Mouse (Mus musculus) embryonic facial prominence, embryonic 12.5 days (tissue): ENCODE data around the gene Erich6. TPM values are rescaled to one million over a fixed set of nuclear protein-coding genes. Genes with fewer than 3 reads are reported as not detected.
A peak's percentile ranks its signal among the peaks of the same experiment; 100 is the strongest.

Source experiments
- ATAC-seq: fragments of 200-750 bp; cut with Nextera tagmentation; 2 replicates; pipeline ENCODE4 v1.8.0; 2017; ENCODE audit not compliant: insufficient number of reproducible peaks, insufficient read depth, low FRiP score, low TSS enrichment
- H3K27ac ChIP-seq: fragments of 300-500 bp; sonication (generic); 2 replicates; pipeline ENCODE4 v1.5.1; 2016; ENCODE audit warnings: mild to moderate bottlenecking
- H3K27me3 ChIP-seq: fragments of 300-500 bp; sonication (generic); 2 replicates; pipeline ENCODE4 v1.6.1; 2016; ENCODE audit warnings: mild to moderate bottlenecking, moderate library complexity
- H3K36me3 ChIP-seq: fragments of 300-500 bp; sonication (generic); 2 replicates; pipeline ENCODE4 v1.6.1; 2016; ENCODE audit warnings: mild to moderate bottlenecking
- H3K4me1 ChIP-seq: fragments of 300-500 bp; sonication (generic); 2 replicates; pipeline ENCODE4 v1.6.1; 2016
- H3K4me2 ChIP-seq: fragments of 300-500 bp; sonication (generic); replicated peaks from 2 replicates; pipeline ENCODE4 v1.6.1; 2016; ENCODE audit warnings: mild to moderate bottlenecking, moderate library complexity
- H3K4me3 ChIP-seq: fragments of 300-500 bp; sonication (generic); 2 replicates; pipeline ENCODE4 v1.5.1; 2016; ENCODE audit warnings: mild to moderate bottlenecking
- H3K9ac ChIP-seq: fragments of 300-500 bp; sonication (generic); 2 replicates; pipeline ENCODE4 v1.6.1; 2016; ENCODE audit warnings: mild to moderate bottlenecking, moderate library complexity
- H3K9me3 ChIP-seq: fragments of 300-500 bp; sonication (generic); 2 replicates; pipeline ENCODE4 v1.6.1; 2016; ENCODE audit warnings: mild to moderate bottlenecking, moderate library complexity
- WGBS: fragments of 180-500 bp; shearing (Covaris S2); methylation state at CpG from one replicate; pipeline ENCODE4 v1.1.7; 2016; 5-methylcytosine and 5-hydroxymethylcytosine counted together
- polyA plus RNA-seq: library from polyadenylated mRNA; unstranded; fragments of >200 nt; fragmentation: Nextera tagmentation; extraction: Ambion mirVana; gene quantifications from 2 replicates; pipeline ENCODE4 v1.2.1, GENCODE M21; 2016

Erich6 gene
- polyA plus RNA-seq, 1 experiment from 2014 or later, result not detected

GRCm38 (mm10) chr3:58673295-58673694, 36.3 kb upstream of the Erich6 start:
- Histone ChIP-seq H3K27ac (no peak overlapping the region), H3K4me1 (peaks cover 11% of the 10 kb centered on the region; the same call in 1 of the 2 replicates), H3K36me3 (0 out of 2 replicates have a peak, but pooled peaks cover 3% of the 10 kb centered on the region), H3K4me3 (no peak overlapping the region), H3K4me2 (no peak overlapping the region), H3K9ac (no peak overlapping the region), H3K9me3 (no peaks in the 10 kb centered on the region), H3K27me3 (no peaks in the 10 kb centered on the region)
- ATAC-seq, result no peak
- WGBS, result 92% methylated on average over 5 of the region's 5 CpGs

DNA sequence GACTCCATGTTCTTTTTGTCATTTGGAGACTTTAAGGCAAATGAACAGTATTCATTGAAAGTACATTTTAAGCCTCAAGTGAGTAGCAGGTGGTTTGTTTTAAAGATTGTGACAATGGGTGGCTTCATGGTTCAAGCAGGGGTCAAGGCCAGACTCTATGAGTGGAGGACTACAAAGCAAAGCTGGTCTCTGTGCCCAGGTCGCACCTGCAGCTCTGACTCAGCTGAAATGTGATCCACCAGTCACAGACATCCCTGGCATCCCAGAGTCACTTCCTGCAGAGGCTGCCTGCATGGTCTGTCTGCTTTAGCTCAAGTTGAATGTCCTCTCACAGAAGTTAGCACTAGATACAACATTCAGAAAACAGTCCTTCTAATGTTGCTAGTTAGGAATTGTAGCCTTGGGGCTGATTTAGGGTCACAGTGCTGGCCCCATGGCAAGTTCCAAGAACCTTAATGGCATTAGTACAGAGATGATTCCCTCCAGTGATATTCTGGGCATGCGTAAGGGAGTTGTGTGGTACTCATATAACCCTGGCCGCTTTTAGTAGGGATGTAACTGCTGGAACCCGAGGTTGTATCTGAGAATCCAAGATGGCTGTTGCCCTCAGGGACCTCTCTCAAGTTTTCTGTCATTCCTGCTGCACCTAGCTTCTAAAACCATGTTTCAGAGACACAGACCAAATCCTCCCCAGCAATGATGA, 35.6 kb upstream of the Erich6 start:
- WGBS, result 64% methylated on average over 4 of the region's 4 CpGs
- Histone ChIP-seq H3K27ac (no peak overlapping the region), H3K27me3 (no peaks in the 10 kb centered on the region), H3K4me2 (no peak overlapping the region), H3K36me3 (0 out of 2 replicates have a peak, but pooled peaks cover 3% of the 10 kb centered on the region), H3K4me3 (no peak overlapping the region), H3K4me1 (peaks cover 8% of the 10 kb centered on the region; the same call in 1 of the 2 replicates), H3K9me3 (no peaks in the 10 kb centered on the region), H3K9ac (no peak overlapping the region)
- no peak for ATAC-seq

- H3K27ac ChIP-seq, result no peak overlapping the region
- no peak for ATAC-seq
- H3K9ac ChIP-seq, result no peak overlapping the region
- 63% methylated on average over 6 of the region's 6 CpGs for WGBS
- H3K27me3 ChIP-seq, result no peaks in the 10 kb centered on the region
- H3K4me3 ChIP-seq, result no peak overlapping the region
- H3K4me1 ChIP-seq, result peaks cover 8% of the 10 kb centered on the region; the same call in 1 of the 2 replicates
- H3K36me3 ChIP-seq, result 0 out of 2 replicates have a peak, but pooled peaks cover 3% of the 10 kb centered on the region
- no peak overlapping the region for H3K4me2 ChIP-seq
- H3K9me3 ChIP-seq, result no peaks in the 10 kb centered on the region
Observed at GRCm38 (mm10) chr3:58671616-58672250, 34.7 kb upstream of the Erich6 start.

DNA sequence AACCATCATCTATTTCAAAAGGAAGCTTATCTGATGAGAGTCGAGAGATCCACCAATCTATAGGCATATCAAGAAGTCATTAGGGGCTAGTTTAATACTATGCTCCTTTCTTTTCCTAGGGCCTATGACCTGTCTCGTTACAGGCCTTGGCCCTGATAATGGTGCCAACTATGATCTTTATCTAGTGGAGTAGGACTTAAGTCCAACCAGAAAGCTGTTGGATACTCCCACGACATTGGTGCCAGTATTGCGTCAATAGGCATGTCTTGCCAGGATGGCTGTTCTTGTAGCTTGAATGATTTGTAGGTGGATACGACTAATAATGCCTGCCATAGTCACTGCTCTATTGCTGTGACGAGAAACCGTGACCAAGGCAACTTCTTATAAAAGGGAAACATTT, 27.0 kb upstream of the Erich6 start:
- H3K36me3 ChIP-seq, result no peaks in the 10 kb centered on the region
- ATAC-seq, result no peak
- H3K9ac ChIP-seq, result no peak overlapping the region
- H3K4me3 ChIP-seq, result no peak overlapping the region
- H3K4me1 ChIP-seq, result no peaks in the 10 kb centered on the region
- H3K27ac ChIP-seq, result no peak overlapping the region
- 86% methylated on average over 7 of the region's 7 CpGs for WGBS
- no peak overlapping the region for H3K4me2 ChIP-seq
- H3K9me3 ChIP-seq, result no peaks in the 10 kb centered on the region
- no peaks in the 10 kb centered on the region for H3K27me3 ChIP-seq

DNA sequence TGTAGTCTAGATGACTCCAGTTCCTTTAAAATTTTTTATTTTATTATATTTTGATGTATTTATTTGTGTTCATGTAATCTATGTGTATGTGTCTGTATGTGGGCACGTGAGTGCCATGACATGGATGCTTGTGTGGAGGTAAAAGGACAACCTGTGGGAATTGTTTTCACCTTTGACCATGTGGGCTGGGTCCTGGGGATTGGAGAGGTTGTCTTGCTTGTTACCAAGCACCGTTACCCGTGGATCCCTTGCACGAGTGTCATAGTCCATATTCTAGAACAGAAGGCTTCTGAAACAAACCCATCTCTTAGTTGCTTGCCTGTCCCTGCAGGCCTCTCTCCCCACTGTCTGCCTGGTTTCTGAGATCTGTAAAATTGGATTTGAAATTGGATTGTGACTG, 23.6 kb upstream of the Erich6 start:
- H3K27ac ChIP-seq, result no peak overlapping the region
- WGBS, result 84% methylated on average over 4 of the region's 4 CpGs
- H3K36me3 ChIP-seq, result no peaks in the 10 kb centered on the region

DNA sequence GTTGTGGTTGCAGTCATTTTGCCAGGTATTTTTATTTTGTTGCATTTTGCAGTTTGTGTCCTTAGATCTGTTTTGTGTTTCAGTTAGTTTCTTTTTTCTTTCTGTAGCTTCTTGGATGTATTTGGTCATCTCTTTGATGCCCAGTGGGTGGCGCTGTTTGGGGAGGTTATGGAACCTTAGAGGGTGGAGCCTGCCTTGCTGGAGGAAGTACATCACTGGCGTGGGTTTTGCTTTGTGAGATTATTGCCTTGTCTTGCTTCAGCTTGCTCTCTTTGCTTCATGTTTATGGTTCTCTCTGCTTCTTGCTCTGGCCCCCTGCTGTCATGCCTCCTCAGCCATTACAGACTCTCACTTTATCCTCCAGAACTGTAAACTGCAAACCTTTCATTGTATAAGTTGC, 20.3 kb upstream of the Erich6 start:
- Histone ChIP-seq H3K4me2 (no peak overlapping the region), H3K9ac (no peak overlapping the region), H3K36me3 (no peaks in the 10 kb centered on the region), H3K4me1 (no peaks in the 10 kb centered on the region), H3K4me3 (no peak overlapping the region), H3K27ac (no peak overlapping the region), H3K9me3 (no peaks in the 10 kb centered on the region), H3K27me3 (no peaks in the 10 kb centered on the region)
- no peak for ATAC-seq
- 22% methylated on average over 2 of the region's 2 CpGs for WGBS

More for the DNA sequence above, 23.6 kb upstream of the Erich6 start:
- no peaks in the 10 kb centered on the region for H3K27me3 ChIP-seq
- no peak overlapping the region for H3K4me3 ChIP-seq
- no peak overlapping the region for H3K9ac ChIP-seq
- H3K4me2 ChIP-seq, result no peak overlapping the region
- no peaks in the 10 kb centered on the region for H3K9me3 ChIP-seq
- no peaks in the 10 kb centered on the region for H3K4me1 ChIP-seq
- ATAC-seq, result no peak

- Histone ChIP-seq H3K27me3 (no peaks in the 10 kb centered on the region), H3K9ac (no peak overlapping the region), H3K9me3 (no peaks in the 10 kb centered on the region), H3K36me3 (no peaks in the 10 kb centered on the region), H3K4me3 (no peak overlapping the region), H3K4me2 (no peak overlapping the region), H3K27ac (no peak overlapping the region), H3K4me1 (no peaks in the 10 kb centered on the region)
- ATAC-seq, result peak; percentile 56; the same call in 1 of the 2 replicates
- 61% methylated on average over 17 of the region's 17 CpGs for WGBS
Observed at GRCm38 (mm10) chr3:58655362-58656130, 18.5 kb upstream of the Erich6 start.

DNA sequence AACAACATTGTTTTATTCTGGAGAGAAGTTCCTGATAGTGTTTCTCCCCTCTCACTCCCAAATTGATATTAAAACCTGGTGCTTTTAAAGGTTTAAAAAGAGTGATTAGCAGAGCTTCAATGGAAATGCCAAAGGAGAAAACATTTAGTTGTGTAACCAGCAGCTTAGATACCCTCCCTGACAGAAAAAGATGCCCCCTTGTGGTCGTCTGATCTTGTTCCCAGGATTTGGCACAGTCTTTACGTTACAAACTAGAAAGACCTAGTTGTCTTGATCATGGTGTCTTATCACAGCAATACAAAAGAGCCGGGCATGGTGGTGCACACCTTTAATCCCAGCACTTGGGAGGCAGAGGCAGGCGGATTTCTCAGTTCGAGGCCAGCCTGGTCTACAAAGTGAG, 16.9 kb upstream of the Erich6 start:
- Histone ChIP-seq H3K9ac (no peak overlapping the region), H3K27me3 (no peaks in the 10 kb centered on the region), H3K27ac (no peak overlapping the region), H3K9me3 (no peaks in the 10 kb centered on the region), H3K4me3 (no peak overlapping the region), H3K4me1 (no peaks in the 10 kb centered on the region), H3K36me3 (no peaks in the 10 kb centered on the region), H3K4me2 (no peak overlapping the region)
- ATAC-seq, result no peak
- 68% methylated on average over 5 of the region's 5 CpGs for WGBS

DNA sequence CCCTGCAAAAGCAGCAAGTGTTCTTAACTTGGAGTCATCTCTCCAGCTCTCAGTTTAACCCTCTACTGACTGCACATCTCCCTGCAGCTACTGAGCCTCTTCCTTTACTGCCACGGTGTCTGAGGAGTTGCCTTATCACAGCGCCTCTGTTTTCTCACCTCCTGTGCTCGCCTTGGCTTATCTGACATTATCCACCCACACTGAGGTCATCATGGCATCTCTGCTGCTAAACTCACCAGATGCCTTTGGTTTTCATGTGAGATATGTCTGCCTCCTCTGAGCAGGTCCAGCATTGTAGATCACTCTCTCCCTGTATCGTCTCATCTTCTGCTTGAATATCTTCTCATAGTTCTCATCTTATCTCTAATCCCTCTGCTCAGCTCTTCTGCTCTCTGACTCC, 13.3 kb upstream of the Erich6 start:
- H3K4me1 ChIP-seq, result no peaks in the 10 kb centered on the region
- no peak overlapping the region for H3K9ac ChIP-seq
- no peak overlapping the region for H3K27ac ChIP-seq
- ATAC-seq, result no peak
- no peaks in the 10 kb centered on the region for H3K27me3 ChIP-seq
- H3K4me3 ChIP-seq, result no peak overlapping the region
- WGBS, result 86% methylated on average over 4 of the region's 4 CpGs
- H3K4me2 ChIP-seq, result no peak overlapping the region
- no peaks in the 10 kb centered on the region for H3K9me3 ChIP-seq
- H3K36me3 ChIP-seq, result no peaks in the 10 kb centered on the region

DNA sequence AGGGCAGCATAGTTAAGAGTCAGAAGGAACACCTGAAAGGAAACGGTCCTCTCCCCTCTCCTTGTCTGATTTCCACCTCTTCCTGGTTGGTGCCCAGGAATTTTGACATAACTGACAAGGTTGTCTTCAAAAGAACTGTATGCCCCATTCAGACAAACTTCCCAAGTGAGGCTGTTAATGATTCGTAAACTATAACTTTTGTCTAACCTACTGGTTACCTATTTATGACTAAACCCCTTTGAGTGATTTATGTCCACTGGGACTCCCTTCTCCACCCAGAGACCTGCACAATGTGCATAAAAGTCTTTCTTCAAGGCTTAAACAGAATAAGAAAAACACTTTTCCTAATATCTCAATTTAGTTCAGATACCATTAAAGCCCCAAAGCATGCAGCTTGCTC, 10.2 kb upstream of the Erich6 start:
- no peak overlapping the region for H3K4me3 ChIP-seq
- no peak for ATAC-seq
- H3K9me3 ChIP-seq, result no peaks in the 10 kb centered on the region
- H3K27ac ChIP-seq, result no peak overlapping the region
- 78% methylated on average over 2 of the region's 2 CpGs for WGBS
- H3K9ac ChIP-seq, result no peak overlapping the region
- H3K4me1 ChIP-seq, result no peaks in the 10 kb centered on the region
- H3K27me3 ChIP-seq, result no peaks in the 10 kb centered on the region
- H3K36me3 ChIP-seq, result no peaks in the 10 kb centered on the region
- H3K4me2 ChIP-seq, result no peak overlapping the region

- no peak for ATAC-seq
- Histone ChIP-seq H3K4me1 (no peaks in the 10 kb centered on the region), H3K4me3 (no peak overlapping the region), H3K27me3 (no peaks in the 10 kb centered on the region), H3K9me3 (no peaks in the 10 kb centered on the region), H3K36me3 (no peaks in the 10 kb centered on the region), H3K4me2 (no peak overlapping the region), H3K9ac (no peak overlapping the region), H3K27ac (no peak overlapping the region)
- WGBS, result 80% methylated on average over 4 of the region's 4 CpGs
Observed at GRCm38 (mm10) chr3:58646180-58646579, 9.2 kb upstream of the Erich6 start.

DNA sequence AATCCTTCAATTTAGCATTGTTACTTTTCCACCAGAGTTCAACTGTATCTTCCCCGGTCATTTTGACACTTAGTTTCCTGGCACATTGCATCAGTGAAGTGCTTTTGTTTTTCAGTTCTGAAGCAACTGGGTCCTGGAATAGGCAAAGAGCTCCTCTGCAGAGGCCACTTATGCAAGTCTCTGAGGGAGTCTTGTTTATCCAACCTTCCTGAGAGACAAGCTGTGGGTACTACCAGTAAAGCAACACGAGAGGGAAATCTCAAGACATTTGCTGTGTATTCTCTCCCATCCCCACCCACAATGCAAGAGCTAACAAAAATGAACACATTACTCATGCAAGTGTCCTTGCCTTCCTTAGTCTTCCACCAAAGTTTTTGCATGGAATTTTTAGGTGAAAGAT, 5.3 kb downstream of the Erich6 start:
- Histone ChIP-seq H3K4me1 (no peaks in the 10 kb centered on the region), H3K27ac (no peak overlapping the region), H3K36me3 (no peaks in the 10 kb centered on the region), H3K4me2 (no peak overlapping the region), H3K9ac (no peak overlapping the region), H3K9me3 (no peaks in the 10 kb centered on the region), H3K4me3 (no peak overlapping the region), H3K27me3 (no peaks in the 10 kb centered on the region)
- WGBS, result 85% methylated on average over 2 of the region's 2 CpGs
- no peak for ATAC-seq
